Mouse (Mus musculus) adipocyte (in vitro differentiated cells): ENCODE measurements at regions not wholly inside any gene's neighbourhood (a gene's known extent, or its start where the extent isn't known, plus 50 kb on each side); places are given as distances from the start of the nearest gene placed in this dataset.

ENCODE experiments used
- DNase-seq: peaks from one replicate; pipeline ENCODE4 v3.0.0-alpha.2; 2016; ENCODE audit warnings: low spot score

GRCm38 (mm10) chr3:115766153-115766552 is 51.3 kb upstream of the S1pr1 start:
- DNase-seq: no peak

DNA sequence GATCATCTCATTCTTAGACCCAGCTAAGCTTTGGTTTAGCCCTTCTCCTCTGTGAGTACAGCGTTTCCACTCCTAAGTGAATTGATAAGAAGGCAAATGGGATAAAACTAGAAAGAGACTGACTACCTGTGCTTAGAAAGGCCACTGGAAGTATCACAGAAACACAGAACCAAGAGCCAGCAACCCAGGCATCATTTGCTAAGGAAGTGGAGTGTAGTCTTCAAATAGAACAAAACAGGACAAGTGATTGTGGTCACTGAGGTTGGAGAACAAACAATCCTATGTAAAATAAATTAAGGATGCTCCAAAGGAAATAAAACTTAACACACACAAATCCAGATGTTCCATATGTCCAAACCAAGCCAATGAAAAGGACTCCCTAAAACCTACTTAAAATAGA is 53.4 kb upstream of the S1pr1 start:
- DNase-seq: no peak

- DNase-seq: no peak
These were observed 54.1 kb upstream of the S1pr1 start for GRCm38 (mm10) chr3:115768761-115769530.

DNA sequence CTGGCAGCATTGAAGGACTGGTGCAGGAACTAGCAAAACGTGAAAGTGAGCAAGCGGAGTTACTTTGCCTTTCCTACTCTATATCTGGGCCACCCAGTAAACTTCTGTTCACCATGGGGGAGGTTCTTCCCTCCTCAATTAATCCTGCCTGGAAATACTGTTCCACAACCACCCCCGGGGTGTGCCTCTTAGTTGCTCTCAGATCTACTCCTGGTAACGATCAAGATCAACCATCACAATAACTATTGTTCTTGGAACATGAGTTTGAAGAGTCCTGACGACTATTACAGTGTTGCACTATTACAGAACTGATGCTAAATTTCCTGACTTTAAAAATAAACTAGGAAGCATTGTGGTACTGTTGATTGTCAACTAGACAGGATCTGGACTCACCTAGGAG is 57.8 kb upstream of the S1pr1 start:
- DNase-seq: no peak

GRCm38 (mm10) chr3:115774321-115774720 is 59.4 kb upstream of the S1pr1 start:
- no peak for DNase-seq

DNA sequence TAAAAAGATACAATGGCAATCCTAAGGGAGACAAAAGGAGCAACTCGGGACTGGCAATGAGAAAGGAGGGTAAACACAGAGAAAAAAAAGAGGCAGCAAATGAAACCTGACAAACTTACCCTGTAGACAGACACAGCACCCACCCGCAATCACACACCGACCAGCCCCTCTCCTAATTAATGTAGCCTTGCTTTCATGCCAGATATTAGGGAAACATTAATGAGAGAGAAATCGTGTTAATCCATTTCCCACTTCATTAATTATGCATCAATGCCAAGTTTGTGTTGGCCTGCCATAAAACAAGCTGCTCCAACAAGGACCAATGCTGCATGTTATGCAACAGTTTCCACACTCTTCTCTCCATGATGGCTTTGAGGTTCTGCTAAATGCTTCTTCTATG is 59.9 kb upstream of the S1pr1 start:
- DNase-seq: no peak

DNA sequence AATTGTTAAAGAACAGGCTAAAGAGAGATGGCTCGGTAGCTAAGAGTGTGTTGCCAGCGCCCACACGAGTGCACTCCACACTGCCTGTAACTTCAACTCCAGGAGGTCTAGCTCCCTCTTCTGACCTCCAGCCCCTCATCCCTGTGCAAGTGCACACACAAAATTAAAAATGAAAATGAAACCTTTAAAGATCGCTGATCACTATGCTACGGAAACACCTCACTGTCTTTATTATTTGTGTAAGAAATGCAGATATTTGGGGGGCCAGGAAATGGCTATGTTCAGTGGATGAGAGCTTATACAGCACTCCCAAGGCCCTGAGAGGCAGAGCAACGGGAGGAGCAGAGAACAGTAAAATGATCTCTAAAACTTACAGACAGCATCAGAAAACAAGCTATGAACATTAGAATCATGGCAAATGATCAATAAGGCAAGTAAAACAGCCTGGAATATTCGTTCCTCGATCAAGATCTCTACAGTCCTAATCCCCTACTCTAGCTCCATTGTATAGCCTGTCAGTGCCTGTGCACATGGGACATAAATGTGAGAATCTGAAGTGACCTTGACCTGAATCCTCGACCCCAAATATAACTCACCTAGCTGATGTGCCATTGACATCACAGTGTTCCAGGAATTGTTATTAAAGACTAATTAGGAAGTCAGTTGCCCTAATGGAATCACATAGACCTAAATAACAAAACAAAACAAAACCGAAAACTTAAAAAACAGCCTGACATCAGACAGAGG is 64.4 kb upstream of the S1pr1 start:
- no peak for DNase-seq

GRCm38 (mm10) chr3:115779906-115780305 is 65.0 kb upstream of the S1pr1 start:
- DNase-seq: no peak

DNA sequence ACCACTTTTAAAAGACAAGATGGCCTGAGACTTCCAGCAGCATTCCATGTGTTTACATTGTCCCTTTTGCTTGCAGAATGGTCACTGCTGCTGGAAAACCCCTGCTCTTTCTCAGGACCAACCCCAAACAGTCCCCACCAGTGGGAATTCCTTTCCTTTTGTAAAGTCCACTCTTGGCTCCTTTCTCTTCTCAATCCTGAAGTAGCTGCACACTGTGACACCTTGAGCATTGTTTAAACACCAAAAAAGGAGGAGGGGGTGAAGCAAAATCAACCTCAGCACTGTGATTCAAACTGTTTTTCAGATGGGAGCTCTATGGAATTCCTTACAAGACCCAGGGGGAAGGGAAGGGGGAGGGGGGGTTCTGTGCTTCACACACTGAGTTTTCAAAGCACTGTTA is 67.9 kb upstream of the S1pr1 start:
- DNase-seq: no peak

GRCm38 (mm10) chr3:115787360-115787759 is 72.5 kb upstream of the S1pr1 start:
- no peak for DNase-seq

DNA sequence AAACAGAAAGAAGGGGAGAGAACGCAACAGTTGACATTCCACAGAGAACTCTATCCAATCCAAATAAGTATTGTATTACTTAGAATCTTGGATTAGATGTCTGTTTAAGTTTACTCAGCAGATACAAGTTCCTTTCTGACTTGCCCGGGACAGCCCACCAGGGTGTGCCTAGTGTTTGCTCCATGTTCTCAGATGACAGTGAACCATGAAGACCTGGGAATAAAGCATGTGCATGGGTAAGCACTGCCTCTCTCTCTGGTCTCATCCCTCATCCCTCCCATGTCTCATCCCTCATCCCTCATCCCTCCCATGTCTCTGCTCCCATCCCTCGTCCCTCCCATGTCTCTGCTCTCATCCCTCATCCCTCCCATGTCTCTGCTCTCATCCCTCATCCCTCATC is 73.7 kb upstream of the S1pr1 start:
- DNase-seq: no peak

GRCm38 (mm10) chr3:115789063-115789462 is 74.2 kb upstream of the S1pr1 start:
- peak; percentile 14 for DNase-seq

- DNase-seq: no peak
These were observed 77.7 kb upstream of the S1pr1 start for GRCm38 (mm10) chr3:115792606-115793005.

DNA sequence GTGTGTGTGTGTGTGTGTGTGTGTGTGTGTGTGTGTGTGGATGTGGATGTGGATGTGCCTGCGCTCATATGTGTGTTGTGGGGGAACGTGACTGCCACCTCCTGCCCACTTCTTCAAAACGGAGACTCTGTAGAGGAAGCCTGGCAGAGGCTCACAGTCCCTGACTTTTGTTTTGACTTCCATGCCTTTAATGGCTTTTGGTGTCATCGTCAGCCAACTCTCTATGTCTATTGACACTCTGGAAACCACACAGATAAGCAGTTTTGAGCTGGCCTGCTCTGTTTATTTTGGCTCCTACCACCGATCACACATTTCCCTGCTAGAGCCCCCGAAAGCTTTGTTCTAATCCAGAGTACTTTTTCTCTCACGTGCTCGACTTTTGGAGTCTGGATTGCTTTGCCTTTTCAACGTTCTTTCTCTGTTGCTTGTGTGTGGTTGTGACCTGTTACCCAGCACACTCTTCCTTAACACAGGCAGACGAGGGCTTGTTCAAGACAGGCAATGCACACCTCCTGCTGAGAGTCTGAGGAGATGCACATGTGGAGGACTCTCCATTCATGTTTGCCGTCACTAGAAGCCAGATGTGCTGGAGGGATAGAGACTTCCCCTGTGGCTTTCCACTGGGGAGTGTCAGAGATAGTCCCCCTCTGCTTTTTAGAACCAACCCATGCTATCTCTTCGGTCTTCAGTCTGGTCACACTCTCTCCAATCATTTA is 78.6 kb upstream of the S1pr1 start:
- peak; percentile 14 for DNase-seq

DNA sequence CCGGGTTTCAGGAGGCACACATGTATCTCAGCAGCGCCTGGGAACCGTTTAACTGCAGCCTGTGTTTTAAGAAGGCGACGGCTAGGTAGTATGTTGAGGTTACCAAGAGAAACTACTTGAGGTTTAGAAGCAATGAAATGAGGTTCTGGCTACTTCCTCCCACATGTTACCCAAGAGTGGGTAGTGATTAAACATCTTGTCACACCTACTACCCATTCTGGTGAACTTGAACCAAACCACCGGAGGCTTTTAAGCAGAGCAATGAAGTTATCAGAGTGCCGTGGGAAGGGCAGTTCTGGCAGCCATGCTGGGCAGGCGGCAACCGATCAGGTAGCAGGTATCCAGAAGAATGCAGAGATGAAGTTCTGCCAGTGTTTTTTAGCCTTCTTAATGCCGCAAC is 84.5 kb upstream of the S1pr1 start:
- no peak for DNase-seq

DNA sequence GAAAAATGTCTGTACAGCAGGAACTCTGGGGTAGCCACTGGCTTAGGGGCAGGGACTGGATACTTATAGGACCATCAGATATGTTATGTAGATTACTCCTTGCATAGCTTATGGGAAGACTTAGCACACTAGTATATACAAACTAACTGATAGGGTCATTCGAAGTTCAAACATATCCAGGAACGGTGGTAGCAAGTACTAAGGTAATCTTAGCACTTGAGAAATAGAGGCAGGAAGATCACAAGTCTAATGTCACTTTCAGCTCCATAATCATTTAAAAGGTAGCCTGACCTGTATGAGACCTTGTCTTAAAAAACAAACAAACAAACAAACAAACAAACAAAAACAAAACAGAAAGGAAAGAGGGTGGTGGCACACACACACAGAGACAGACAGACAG is 85.1 kb upstream of the S1pr1 start:
- DNase-seq: no peak

DNA sequence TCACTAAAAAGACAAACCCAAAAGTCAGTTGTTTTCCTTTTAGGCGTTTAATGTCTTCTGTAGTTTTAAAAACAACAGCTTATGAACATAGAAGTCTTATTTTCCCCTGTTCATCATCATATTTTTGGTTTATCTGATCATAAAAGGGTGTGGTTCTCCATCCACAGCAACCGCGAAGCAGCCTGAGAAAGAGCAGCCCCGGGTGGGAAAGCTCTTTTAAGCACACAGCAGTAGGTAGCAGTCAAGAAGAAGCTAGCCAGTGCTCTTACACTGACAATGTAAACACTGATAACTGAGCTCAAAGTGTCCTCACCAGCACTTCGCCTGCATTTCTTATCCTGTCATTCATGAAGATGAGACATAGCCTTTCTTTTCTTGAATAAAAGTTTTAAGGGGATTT is 86.0 kb upstream of the S1pr1 start:
- no peak for DNase-seq

DNA sequence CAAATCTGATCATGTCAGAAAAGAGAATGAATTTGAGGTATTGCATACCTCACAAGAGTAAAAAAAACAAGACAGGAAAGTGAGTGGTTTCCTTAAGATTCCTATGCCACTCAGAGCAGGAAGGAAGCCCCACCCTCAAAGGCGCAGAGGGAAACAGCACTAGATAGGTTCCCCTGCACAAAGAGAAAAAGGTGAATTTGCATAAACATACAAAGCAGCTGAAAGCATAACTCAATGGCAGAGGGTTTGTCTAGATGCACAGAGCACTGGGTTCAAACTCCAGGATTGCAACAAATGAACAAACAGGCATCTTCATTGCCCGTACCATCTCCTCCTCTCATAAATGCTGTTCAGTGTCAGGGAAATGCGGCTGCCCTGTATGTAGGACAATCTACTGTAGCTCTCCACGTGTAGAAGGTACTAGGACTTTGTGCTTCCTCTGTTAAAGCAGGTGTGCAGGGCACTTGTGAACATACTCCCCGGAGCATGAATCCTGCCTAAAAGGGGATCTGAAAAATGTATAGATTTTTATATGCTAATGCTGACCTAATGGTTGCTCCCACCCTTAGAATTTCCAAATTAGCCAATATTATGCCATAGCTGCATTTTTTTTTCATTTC is 85.9 kb upstream of the Dph5 start:
- DNase-seq: no peak

GRCm38 (mm10) chr3:115804616-115805015 is 83.0 kb upstream of the Dph5 start:
- no peak for DNase-seq

GRCm38 (mm10) chr3:115807032-115807431 is 80.6 kb upstream of the Dph5 start:
- DNase-seq: no peak

GRCm38 (mm10) chr3:115815168-115815567 is 72.5 kb upstream of the Dph5 start:
- no peak for DNase-seq

GRCm38 (mm10) chr3:115815571-115816156 is 72.0 kb upstream of the Dph5 start:
- no peak for DNase-seq
